Mouse (Mus musculus): ENCODE results near the gene Cyp21a1.
A peak's percentile ranks its signal among the peaks of the same experiment; 100 is the strongest.

GRCm38 (mm10) chr17:34795633-34796032 is 8.7 kb downstream of the Cyp21a1 start:
- TF ChIP-seq POLR2A (IDR thresholded peaks at IDR 0.05; ENCODE audit: insufficient read depth, low read length) (no peak), CTCF (IDR thresholded peaks at IDR 0.05; ENCODE audit: low read depth, low read length) (peak; percentile 48)

Measured in ES-Bruce4 (cell line).